Mouse (Mus musculus) lung, adult 2 months (tissue): ENCODE measurements around the gene Zfp619.
A peak's percentile ranks its signal among the peaks of the same experiment; 100 is the strongest.

ENCODE experiments used
- CTCF ChIP-seq: fragments of 200-500 bp; IDR thresholded peaks from 2 replicates; pipeline ENCODE4 v1.5.1; 2011; ENCODE audit warnings: mild to moderate bottlenecking, low read length, control low read depth; ENCODE audit not compliant: insufficient read depth
- POLR2A ChIP-seq: fragments of 200-500 bp; IDR thresholded peaks from 2 replicates; pipeline ENCODE4 v1.6.1; 2011; ENCODE audit warnings: low read depth, mild to moderate bottlenecking, control low read depth, low read length, borderline replicate concordance; ENCODE audit errors: extremely low read depth

DNA sequence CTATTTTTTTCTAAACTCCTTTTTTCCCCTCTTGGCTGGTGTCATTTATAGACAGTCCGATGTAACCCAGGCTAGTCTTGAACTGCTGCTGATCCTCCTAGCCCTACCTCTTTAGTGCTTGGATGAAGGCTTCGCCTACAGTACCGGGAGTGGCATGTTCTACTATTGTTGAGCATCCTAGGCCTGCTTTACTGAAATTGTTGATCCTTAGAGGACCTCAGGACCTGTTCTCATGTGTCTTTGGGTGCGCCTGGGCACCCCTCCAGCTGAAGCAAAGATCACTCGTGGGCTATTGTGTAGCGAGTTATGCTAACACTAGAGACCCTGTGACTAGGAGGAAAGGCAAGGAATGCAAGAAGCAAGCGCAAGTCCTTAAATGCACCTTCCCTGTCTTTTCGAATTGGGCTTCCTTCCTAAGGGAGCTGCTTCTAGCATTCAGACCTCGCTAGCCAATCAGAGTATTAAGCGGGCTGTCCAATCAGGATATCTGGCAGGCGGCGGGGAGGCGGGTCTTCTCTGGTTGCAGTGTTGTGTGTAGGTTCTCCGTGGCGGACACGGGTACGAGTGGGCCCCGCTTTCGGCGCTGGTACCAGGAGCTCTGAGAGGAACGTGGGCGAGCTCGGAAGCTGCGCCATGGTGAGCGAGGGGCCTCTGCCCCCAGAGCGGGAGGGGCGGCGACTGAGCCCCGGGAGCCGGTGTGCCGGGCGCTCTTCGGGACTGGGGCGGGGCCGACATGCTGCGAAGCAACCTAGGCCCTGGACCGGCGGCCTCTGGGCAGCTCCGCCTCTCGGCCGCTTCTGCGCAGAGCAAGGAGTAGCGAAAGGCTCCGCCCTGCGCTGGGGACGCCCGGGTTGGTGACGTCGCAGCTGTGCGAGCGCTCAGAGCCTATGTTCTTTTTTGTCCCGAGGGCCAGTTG is 34.7 kb downstream of the Zfp619 start:
- TF ChIP-seq POLR2A (peak; percentile 63; the same call in 1 of the 2 replicates), CTCF (no peak)
